ENCODE assay signal across 9 mouse cellular contexts in the genomic region with DNA sequence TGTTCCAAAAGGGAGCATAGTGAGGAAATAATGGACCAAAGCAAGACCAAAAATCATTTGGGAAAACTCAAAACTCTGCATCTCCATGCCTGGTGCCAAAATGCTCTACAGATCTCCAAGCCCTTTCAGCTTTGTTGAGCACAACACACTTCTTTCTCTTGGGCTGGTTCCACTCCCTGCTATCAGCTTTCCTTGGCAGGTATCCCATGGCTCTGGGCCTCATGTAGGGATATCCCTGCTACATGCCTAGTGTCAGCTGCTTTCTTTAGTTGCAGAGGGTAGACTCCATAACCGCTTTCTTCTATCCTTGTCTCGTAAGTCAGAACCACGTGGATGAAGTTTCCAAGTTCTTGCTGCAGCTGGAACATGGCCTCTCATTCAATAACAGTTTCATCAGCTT.
"Had no signal": no experiment of that assay in that cellular context is flagged by ENCODE, and none has a peak within 500 bp of the region (broad histone marks: within the 10 kb centered on the region; RNA-seq: fewer than 3 reads in every experiment).

No protein-coding gene starts in this region.

- H3K36me3 ChIP-seq: limb, embryonic 15.5 days; liver, embryonic 13.5 days; midbrain, embryonic 13.5 days; stomach, embryonic 15.5 days had no signal

- H3K27me3 ChIP-seq: limb, embryonic 15.5 days; liver, embryonic 13.5 days; midbrain, embryonic 13.5 days; stomach, embryonic 15.5 days had no signal

- H3K9ac ChIP-seq: limb, embryonic 15.5 days; liver, embryonic 13.5 days; midbrain, embryonic 13.5 days; stomach, embryonic 15.5 days had no signal

- ATAC-seq: midbrain, embryonic 13.5 days had no signal

- H3K4me2 ChIP-seq: limb, embryonic 15.5 days; liver, embryonic 13.5 days; midbrain, embryonic 13.5 days; stomach, embryonic 15.5 days had no signal

- DNase-seq: kidney, postnatal 25 days; liver, embryonic 13.5 days; lung, adult 18-20 months; right cerebral cortex, postnatal 14 days; thymus, adult 2 months; thymus, postnatal 25 days had no signal

- H3K9me3 ChIP-seq: limb, embryonic 15.5 days; liver, embryonic 13.5 days; midbrain, embryonic 13.5 days; stomach, embryonic 15.5 days had no signal

- H3K4me3 ChIP-seq: limb, embryonic 15.5 days; liver, embryonic 13.5 days; midbrain, embryonic 13.5 days; stomach, embryonic 15.5 days had no signal

- H3K4me1 ChIP-seq: limb, embryonic 15.5 days; liver, embryonic 13.5 days; midbrain, embryonic 13.5 days; stomach, embryonic 15.5 days had no signal

- H3K27ac ChIP-seq: limb, embryonic 15.5 days; liver, embryonic 13.5 days; midbrain, embryonic 13.5 days; stomach, embryonic 15.5 days had no signal
